Mouse (Mus musculus): ENCODE results near the gene Apoa4.
A peak's percentile ranks its signal among the peaks of the same experiment; 100 is the strongest.

Apoa4 gene

GRCm38 (mm10) chr9:46274494-46274893 is 34.0 kb downstream of the Apoa4 start:
- DNase-seq (ENCODE audit: low spot score) = no peak

- peak; percentile 94 for DNase-seq (ENCODE audit: low spot score)
Observed at GRCm38 (mm10) chr9:46282631-46283436, 42.3 kb downstream of the Apoa4 start, which contains the start of gene Bud13. Gene Bud13 (plus strand): TSS chr9:46283008.
